Mouse (Mus musculus) cortical plate, adult 2 months (tissue): ENCODE data around the gene Ldb2.

Source experiments
- CTCF ChIP-seq: fragments of 200-500 bp; IDR thresholded peaks from 2 replicates; pipeline ENCODE4 v1.5.1; 2011; ENCODE audit warnings: mild to moderate bottlenecking, control low read depth, low read length; ENCODE audit not compliant: insufficient read depth; ENCODE audit errors: extremely low read depth
- POLR2A ChIP-seq: fragments of 200-500 bp; IDR thresholded peaks from 2 replicates; pipeline ENCODE4 v1.6.1; 2011; ENCODE audit warnings: mild to moderate bottlenecking, low read length, control low read depth; ENCODE audit not compliant: insufficient read depth; ENCODE audit errors: extremely low read depth

DNA sequence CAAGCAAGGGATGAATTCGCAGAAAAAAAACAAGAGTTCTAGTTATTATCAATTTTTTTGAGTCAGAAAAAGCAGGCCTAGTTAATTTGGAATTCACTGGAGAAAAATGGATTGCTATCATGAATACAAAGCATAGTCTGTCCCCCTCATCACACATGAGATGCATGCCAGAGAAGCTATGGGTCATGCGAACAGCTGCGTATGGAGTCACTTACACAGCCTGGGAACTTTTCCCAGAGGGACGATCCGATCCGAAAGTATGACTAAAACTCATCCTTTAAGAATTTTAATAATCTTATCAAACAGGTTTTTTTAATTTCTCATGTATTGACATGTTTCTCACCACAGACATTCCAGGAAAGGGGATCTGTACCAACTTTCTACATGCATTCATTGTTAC, 163.9 kb downstream of the Ldb2 start:
- TF ChIP-seq POLR2A (no peak), CTCF (no peak)
